Mouse (Mus musculus): ENCODE data around the gene Mpg. TPM values are rescaled to one million over a fixed set of nuclear protein-coding genes. Genes with fewer than 3 reads are reported as not detected.

Gene Mpg
- polyA plus RNA-seq, 1 experiment from 2014 or later, result 42.2 TPM

GRCm38 (mm10) chr11:32231125-32231524, 4.8 kb downstream of the Mpg start:
- H3K36me3 ChIP-seq (ENCODE audit: insufficient read depth), result peaks cover 75% of the 10 kb centered on the region
- H3K27ac ChIP-seq (ENCODE audit: low read depth), result no peak overlapping the region
- no peaks in the 10 kb centered on the region for H3K27me3 ChIP-seq (ENCODE audit: insufficient read depth, low read length)
- H3K4me2 ChIP-seq, result no peak overlapping the region
- no peak for DNase-seq
- ATAC-seq (ENCODE audit: insufficient read depth), result no peak
- no peaks in the 10 kb centered on the region for H3K9me3 ChIP-seq (ENCODE audit: low read depth, low read length)
- H3K9ac ChIP-seq, result no peak overlapping the region
- H3K4me3 ChIP-seq (ENCODE audit: low read depth, low read length), result no peak overlapping the region
- 80% methylated on average over 2 of the region's 2 CpGs for WGBS
- peaks cover 15% of the 10 kb centered on the region for H3K4me1 ChIP-seq (ENCODE audit: insufficient read depth)
- TF ChIP-seq CTCF (IDR thresholded peaks at IDR 0.05; ENCODE audit: low read depth), result no peak

- TF ChIP-seq CTCF (IDR thresholded peaks at IDR 0.05; ENCODE audit: low read depth), result no peak
- Histone ChIP-seq H3K4me1 (ENCODE audit: insufficient read depth) (peaks cover 9% of the 10 kb centered on the region), H3K27ac (ENCODE audit: low read depth) (no peak overlapping the region), H3K4me2 (no peak overlapping the region), H3K9ac (no peak overlapping the region), H3K27me3 (ENCODE audit: insufficient read depth, low read length) (no peaks in the 10 kb centered on the region), H3K36me3 (ENCODE audit: insufficient read depth) (peaks cover 86% of the 10 kb centered on the region), H3K4me3 (ENCODE audit: low read depth, low read length) (no peak overlapping the region), H3K9me3 (ENCODE audit: low read depth, low read length) (no peaks in the 10 kb centered on the region)
- peak; percentile 15; the same call in 1 of the 2 replicates for ATAC-seq (ENCODE audit: insufficient read depth)
- WGBS, result 75% methylated on average over 10 of the region's 10 CpGs
- peak; percentile 39 for DNase-seq
Measured at GRCm38 (mm10) chr11:32232848-32233247, 6.5 kb downstream of the Mpg start.

GRCm38 (mm10) chr11:32233895-32234294, 7.6 kb downstream of the Mpg start:
- H3K27me3 ChIP-seq (ENCODE audit: insufficient read depth, low read length), result no peaks in the 10 kb centered on the region
- ATAC-seq (ENCODE audit: insufficient read depth) (no peak), DNase-seq (no peak)
- H3K36me3 ChIP-seq (ENCODE audit: insufficient read depth), result peaks cover 81% of the 10 kb centered on the region
- H3K4me1 ChIP-seq (ENCODE audit: insufficient read depth), result peaks cover 9% of the 10 kb centered on the region
- H3K27ac ChIP-seq (ENCODE audit: low read depth), result no peak overlapping the region
- no peak overlapping the region for H3K4me2 ChIP-seq
- WGBS, result 92% methylated on average over 3 of the region's 3 CpGs
- no peaks in the 10 kb centered on the region for H3K9me3 ChIP-seq (ENCODE audit: low read depth, low read length)
- H3K4me3 ChIP-seq (ENCODE audit: low read depth, low read length), result no peak overlapping the region
- H3K9ac ChIP-seq, result no peak overlapping the region
- no peak for TF ChIP-seq CTCF (IDR thresholded peaks at IDR 0.05; ENCODE audit: low read depth)

- Histone ChIP-seq H3K27ac (ENCODE audit: low read depth) (peak overlapping the region; percentile 54; the same call in 1 of the 2 replicates), H3K4me2 (no peak overlapping the region), H3K36me3 (ENCODE audit: insufficient read depth) (peaks cover 80% of the 10 kb centered on the region), H3K4me1 (ENCODE audit: insufficient read depth) (peaks cover 9% of the 10 kb centered on the region), H3K9me3 (ENCODE audit: low read depth, low read length) (no peaks in the 10 kb centered on the region), H3K9ac (no peak overlapping the region), H3K27me3 (ENCODE audit: insufficient read depth, low read length) (no peaks in the 10 kb centered on the region), H3K4me3 (ENCODE audit: low read depth, low read length) (no peak overlapping the region)
- no peak for ATAC-seq (ENCODE audit: insufficient read depth)
- DNase-seq, result no peak
- TF ChIP-seq CTCF (IDR thresholded peaks at IDR 0.05; ENCODE audit: low read depth), result no peak
- 83% methylated on average over 6 of the region's 6 CpGs for WGBS
Measured at GRCm38 (mm10) chr11:32234816-32235485, 8.6 kb downstream of the Mpg start.

GRCm38 (mm10) chr11:32235646-32236045, 9.3 kb downstream of the Mpg start:
- no peak for TF ChIP-seq CTCF (IDR thresholded peaks at IDR 0.05; ENCODE audit: low read depth)
- Histone ChIP-seq H3K4me3 (ENCODE audit: low read depth, low read length) (no peak overlapping the region), H3K27ac (ENCODE audit: low read depth) (no peak overlapping the region; the same call in 1 of the 2 replicates), H3K9me3 (ENCODE audit: low read depth, low read length) (no peaks in the 10 kb centered on the region), H3K27me3 (ENCODE audit: insufficient read depth, low read length) (no peaks in the 10 kb centered on the region), H3K4me2 (no peak overlapping the region), H3K36me3 (ENCODE audit: insufficient read depth) (peaks cover 80% of the 10 kb centered on the region), H3K9ac (no peak overlapping the region), H3K4me1 (ENCODE audit: insufficient read depth) (peaks cover 9% of the 10 kb centered on the region)
- peak; percentile 70 for ATAC-seq (ENCODE audit: insufficient read depth)
- 30% methylated on average over 3 of the region's 3 CpGs for WGBS
- peak; percentile 92 for DNase-seq

- Histone ChIP-seq H3K4me3 (ENCODE audit: low read depth, low read length) (no peak overlapping the region), H3K9me3 (ENCODE audit: low read depth, low read length) (no peaks in the 10 kb centered on the region), H3K27me3 (ENCODE audit: insufficient read depth, low read length) (no peaks in the 10 kb centered on the region), H3K4me1 (ENCODE audit: insufficient read depth) (peaks cover 9% of the 10 kb centered on the region), H3K36me3 (ENCODE audit: insufficient read depth) (peaks cover 79% of the 10 kb centered on the region), H3K9ac (no peak overlapping the region), H3K27ac (ENCODE audit: low read depth) (peak overlapping the region; percentile 30; the same call in 1 of the 2 replicates), H3K4me2 (no peak overlapping the region)
- DNase-seq, result no peak
- 54% methylated on average over 2 of the region's 2 CpGs for WGBS
- TF ChIP-seq CTCF (IDR thresholded peaks at IDR 0.05; ENCODE audit: low read depth), result no peak
- 0 out of 2 replicates have a peak, but pooled peaks have one; percentile 6 for ATAC-seq (ENCODE audit: insufficient read depth)
Measured at GRCm38 (mm10) chr11:32236132-32236531, 9.8 kb downstream of the Mpg start.

- Histone ChIP-seq H3K4me3 (ENCODE audit: low read depth, low read length) (no peak overlapping the region), H3K9ac (no peak overlapping the region), H3K27me3 (ENCODE audit: insufficient read depth, low read length) (no peaks in the 10 kb centered on the region), H3K4me1 (ENCODE audit: insufficient read depth) (peaks cover 9% of the 10 kb centered on the region), H3K27ac (ENCODE audit: low read depth) (no peak overlapping the region), H3K4me2 (no peak overlapping the region), H3K9me3 (ENCODE audit: low read depth, low read length) (no peaks in the 10 kb centered on the region), H3K36me3 (ENCODE audit: insufficient read depth) (peaks cover 78% of the 10 kb centered on the region)
- peak; percentile 82 for DNase-seq
- TF ChIP-seq CTCF (IDR thresholded peaks at IDR 0.05; ENCODE audit: low read depth), result peak; percentile 78
- 58% methylated on average over 9 of the region's 9 CpGs for WGBS
- ATAC-seq (ENCODE audit: insufficient read depth), result no peak
Measured at GRCm38 (mm10) chr11:32236712-32237410, 10.6 kb downstream of the Mpg start.
